Mouse (Mus musculus): Measurements from ENCODE around the gene Runx3. TPM values are rescaled to one million over a fixed set of nuclear protein-coding genes. Genes with fewer than 3 reads are reported as not detected.

Runx3 gene
- polyA plus RNA-seq, 1 experiment from 2014 or later: 0.13 TPM

- no peak for ATAC-seq (ENCODE audit: low FRiP score, low TSS enrichment)
Measured at GRCm38 (mm10) chr4:135077196-135077595, 43.3 kb upstream of the Runx3 start.

GRCm38 (mm10) chr4:135079859-135080640, 40.4 kb upstream of the Runx3 start:
- DNase-seq (ENCODE audit: low spot score) (no peak), ATAC-seq (ENCODE audit: low FRiP score, low TSS enrichment) (no peak; the same call in 1 of the 2 replicates)
- Histone ChIP-seq H3K4me2 (replicated peaks; ENCODE audit: low read depth) (no peak overlapping the region), H3K9ac (ENCODE audit: low read length) (no peak overlapping the region), H3K4me1 (replicated peaks; ENCODE audit: control insufficient read depth, insufficient read depth) (no peaks in the 10 kb centered on the region), H3K9me3 (ENCODE audit: control insufficient read depth, low read length) (no peaks in the 10 kb centered on the region), H3K27ac (replicated peaks) (peak overlapping the region; percentile 18; the same call in 1 of the 2 replicates), H3K4me3 (ENCODE audit: low read depth, low read length) (no peak overlapping the region), H3K27me3 (ENCODE audit: control insufficient read depth, insufficient read depth, low read length) (no peaks in the 10 kb centered on the region), H3K36me3 (ENCODE audit: control insufficient read depth, insufficient read depth, low read length) (no peaks in the 10 kb centered on the region)
- 58% methylated on average over 23 of the region's 23 CpGs for WGBS
- no peak for TF ChIP-seq EP300 (optimal IDR thresholded peaks at IDR 0.05)
- no peak for TF ChIP-seq CTCF (IDR thresholded peaks at IDR 0.05; ENCODE audit: low read depth)

More at GRCm38 (mm10) chr4:135077196-135077595, 43.3 kb upstream of the Runx3 start:
- TF ChIP-seq CTCF (IDR thresholded peaks at IDR 0.05; ENCODE audit: low read depth) (no peak), EP300 (optimal IDR thresholded peaks at IDR 0.05) (no peak)
- no peak overlapping the region for H3K9ac ChIP-seq (ENCODE audit: low read length)
- no peak overlapping the region for H3K4me2 ChIP-seq (replicated peaks; ENCODE audit: low read depth)
- whole genome bisulfite sequencing: 76% methylated on average over 9 of the region's 9 CpGs
- H3K9me3 ChIP-seq (ENCODE audit: control insufficient read depth, low read length): no peaks in the 10 kb centered on the region
- DNase-seq (ENCODE audit: low spot score): no peak
- H3K36me3 ChIP-seq (ENCODE audit: control insufficient read depth, insufficient read depth, low read length): no peaks in the 10 kb centered on the region
- H3K4me3 ChIP-seq (ENCODE audit: low read depth, low read length): no peak overlapping the region
- H3K27me3 ChIP-seq (ENCODE audit: control insufficient read depth, insufficient read depth, low read length): no peaks in the 10 kb centered on the region
- H3K4me1 ChIP-seq (replicated peaks; ENCODE audit: control insufficient read depth, insufficient read depth): no peaks in the 10 kb centered on the region
- H3K27ac ChIP-seq (replicated peaks): no peak overlapping the region

DNA sequence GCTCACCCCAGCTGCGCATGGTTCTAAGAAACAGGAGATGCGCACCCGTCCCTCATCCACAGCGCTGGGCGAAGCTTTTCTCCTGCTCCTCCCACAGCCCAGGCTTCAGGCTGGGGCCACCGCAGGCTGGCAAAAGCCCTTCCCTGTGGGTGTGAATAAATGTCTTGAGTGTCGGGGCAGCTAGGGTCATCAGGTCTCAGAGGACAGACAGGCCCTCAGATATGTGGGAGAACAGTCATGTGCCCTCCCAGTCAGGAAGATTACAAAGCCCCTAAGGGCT, 39.9 kb upstream of the Runx3 start:
- no peak for ATAC-seq (ENCODE audit: low FRiP score, low TSS enrichment)
- no peak overlapping the region for H3K4me3 ChIP-seq (ENCODE audit: low read depth, low read length)
- no peaks in the 10 kb centered on the region for H3K4me1 ChIP-seq (replicated peaks; ENCODE audit: control insufficient read depth, insufficient read depth)
- no peak overlapping the region for H3K9ac ChIP-seq (ENCODE audit: low read length)
- no peaks in the 10 kb centered on the region for H3K27me3 ChIP-seq (ENCODE audit: control insufficient read depth, insufficient read depth, low read length)
- no peak overlapping the region for H3K4me2 ChIP-seq (replicated peaks; ENCODE audit: low read depth)
- DNase-seq (ENCODE audit: low spot score): no peak
- H3K27ac ChIP-seq (replicated peaks): no peak overlapping the region
- WGBS: 74% methylated on average over 7 of the region's 7 CpGs
- no peaks in the 10 kb centered on the region for H3K36me3 ChIP-seq (ENCODE audit: control insufficient read depth, insufficient read depth, low read length)
- no peaks in the 10 kb centered on the region for H3K9me3 ChIP-seq (ENCODE audit: control insufficient read depth, low read length)
- no peak for TF ChIP-seq EP300 (optimal IDR thresholded peaks at IDR 0.05)

DNA sequence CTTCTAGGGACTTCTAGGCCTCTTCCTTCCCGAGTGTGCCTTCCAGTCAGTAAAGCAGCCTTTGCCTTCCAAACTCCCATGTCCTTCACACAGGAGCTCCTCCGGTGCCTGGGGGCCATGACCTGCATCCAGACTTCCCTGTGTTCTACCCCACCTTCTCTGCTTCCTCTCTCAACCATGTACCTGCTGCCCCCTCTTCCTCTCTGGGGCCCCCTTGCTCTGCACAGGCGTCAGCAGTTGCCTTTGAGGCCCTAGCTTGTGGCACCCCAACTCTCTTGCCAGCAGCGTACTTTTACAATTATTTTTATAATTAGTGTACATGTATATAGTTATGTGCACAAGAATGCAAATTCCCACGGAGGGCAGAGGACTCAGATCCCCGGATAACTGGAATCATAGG, 37.4 kb upstream of the Runx3 start:
- H3K27me3 ChIP-seq (ENCODE audit: control insufficient read depth, insufficient read depth, low read length): no peaks in the 10 kb centered on the region
- H3K36me3 ChIP-seq (ENCODE audit: control insufficient read depth, insufficient read depth, low read length): no peaks in the 10 kb centered on the region
- no peak overlapping the region for H3K4me2 ChIP-seq (replicated peaks; ENCODE audit: low read depth)
- ATAC-seq (ENCODE audit: low FRiP score, low TSS enrichment) (no peak), DNase-seq (ENCODE audit: low spot score) (no peak)
- H3K4me3 ChIP-seq (ENCODE audit: low read depth, low read length): no peak overlapping the region
- TF ChIP-seq CTCF (IDR thresholded peaks at IDR 0.05; ENCODE audit: low read depth) (no peak), EP300 (optimal IDR thresholded peaks at IDR 0.05) (no peak)
- 69% methylated on average over 6 of the region's 6 CpGs for WGBS
- H3K9ac ChIP-seq (ENCODE audit: low read length): no peak overlapping the region
- H3K9me3 ChIP-seq (ENCODE audit: control insufficient read depth, low read length): no peaks in the 10 kb centered on the region
- no peak overlapping the region for H3K27ac ChIP-seq (replicated peaks)
- H3K4me1 ChIP-seq (replicated peaks; ENCODE audit: control insufficient read depth, insufficient read depth): no peaks in the 10 kb centered on the region

DNA sequence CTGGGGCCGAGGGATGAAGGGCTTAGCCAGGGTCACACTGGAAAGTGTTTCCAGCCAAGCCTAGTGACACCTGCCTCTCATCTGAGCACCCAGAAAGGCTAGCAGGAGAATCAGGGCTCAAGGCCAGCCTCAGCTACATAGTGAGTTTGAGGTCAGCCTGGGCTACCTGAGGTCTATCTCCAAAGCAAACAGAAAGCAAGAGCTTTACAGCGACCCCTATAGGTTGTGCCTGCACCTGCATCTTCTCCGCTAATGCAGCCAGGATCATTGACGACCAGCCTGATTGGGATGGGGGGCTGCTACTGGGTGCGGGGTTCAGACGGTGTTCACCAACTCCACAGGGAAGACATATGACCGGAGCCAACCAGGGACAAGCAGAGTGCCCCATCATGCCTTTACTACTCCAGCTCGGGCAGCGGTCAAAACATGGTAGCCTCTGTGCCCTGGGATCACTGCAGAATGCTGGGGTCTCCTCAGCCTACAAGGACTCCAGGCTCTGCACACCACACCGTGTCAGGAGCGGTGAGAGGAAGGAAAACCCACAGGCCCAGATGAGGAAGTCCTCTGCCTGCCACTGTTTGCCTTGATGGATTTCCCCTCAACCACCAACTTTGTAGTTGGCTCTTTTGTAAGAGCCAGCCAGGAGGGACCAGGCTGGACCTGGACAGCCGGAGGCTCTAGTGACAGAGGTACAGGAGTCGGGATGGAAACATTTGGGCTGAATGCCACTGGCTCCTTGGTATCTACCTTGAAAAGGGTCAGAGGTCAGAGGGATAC, 35.2 kb upstream of the Runx3 start:
- ATAC-seq (ENCODE audit: low FRiP score, low TSS enrichment) (no peak), DNase-seq (ENCODE audit: low spot score) (no peak)
- Histone ChIP-seq H3K36me3 (ENCODE audit: control insufficient read depth, insufficient read depth, low read length) (no peaks in the 10 kb centered on the region), H3K9me3 (ENCODE audit: control insufficient read depth, low read length) (no peaks in the 10 kb centered on the region), H3K27ac (replicated peaks) (no peak overlapping the region), H3K9ac (ENCODE audit: low read length) (no peak overlapping the region), H3K27me3 (ENCODE audit: control insufficient read depth, insufficient read depth, low read length) (no peaks in the 10 kb centered on the region), H3K4me2 (replicated peaks; ENCODE audit: low read depth) (no peak overlapping the region), H3K4me3 (ENCODE audit: low read depth, low read length) (no peak overlapping the region), H3K4me1 (replicated peaks; ENCODE audit: control insufficient read depth, insufficient read depth) (no peaks in the 10 kb centered on the region)
- WGBS: 69% methylated on average over 13 of the region's 13 CpGs
- TF ChIP-seq EP300 (optimal IDR thresholded peaks at IDR 0.05): no peak
- TF ChIP-seq CTCF (IDR thresholded peaks at IDR 0.05; ENCODE audit: low read depth): peak; percentile 53

DNA sequence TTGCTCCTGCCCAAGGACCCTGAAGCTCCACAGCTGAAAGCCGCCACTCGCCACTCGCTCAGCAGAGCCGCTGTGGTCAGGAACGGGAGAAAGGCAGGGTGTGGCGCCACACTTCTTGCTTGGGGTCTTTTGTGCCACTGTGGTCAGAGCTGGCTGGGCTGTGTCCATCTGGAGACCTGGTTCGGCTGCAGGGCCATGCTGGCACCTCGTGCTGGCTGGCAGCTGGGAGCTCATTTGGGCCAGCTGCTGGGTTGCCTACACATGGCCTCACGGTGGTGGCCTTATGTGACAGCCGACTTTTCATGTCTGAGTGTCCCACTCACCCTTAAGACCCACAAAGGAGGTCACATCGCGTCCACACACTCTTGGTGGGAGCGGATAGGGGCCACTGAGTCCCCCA, 29.8 kb upstream of the Runx3 start:
- no peak overlapping the region for H3K9ac ChIP-seq (ENCODE audit: low read length)
- ATAC-seq (ENCODE audit: low FRiP score, low TSS enrichment) (no peak), DNase-seq (ENCODE audit: low spot score) (no peak)
- H3K4me3 ChIP-seq (ENCODE audit: low read depth, low read length): no peak overlapping the region
- H3K4me1 ChIP-seq (replicated peaks; ENCODE audit: control insufficient read depth, insufficient read depth): no peaks in the 10 kb centered on the region
- 73% methylated on average over 13 of the region's 13 CpGs for WGBS
- H3K4me2 ChIP-seq (replicated peaks; ENCODE audit: low read depth): no peak overlapping the region
- H3K27ac ChIP-seq (replicated peaks): no peak overlapping the region
- H3K36me3 ChIP-seq (ENCODE audit: control insufficient read depth, insufficient read depth, low read length): no peaks in the 10 kb centered on the region
- H3K9me3 ChIP-seq (ENCODE audit: control insufficient read depth, low read length): no peaks in the 10 kb centered on the region
- TF ChIP-seq CTCF (IDR thresholded peaks at IDR 0.05; ENCODE audit: low read depth) (no peak), EP300 (optimal IDR thresholded peaks at IDR 0.05) (no peak)
- no peaks in the 10 kb centered on the region for H3K27me3 ChIP-seq (ENCODE audit: control insufficient read depth, insufficient read depth, low read length)

Data from stomach, postnatal 0 days (tissue).